Mouse (Mus musculus) mesoderm, embryonic 11.5 days (tissue): ENCODE measurements around the gene Rcn2.
"Not testable (repeated sequence)": the region's sequence is repeated elsewhere in the genome, so short reads cannot be mapped to it uniquely, and the experiment has no call there.

ENCODE experiments used
- DNase-seq: peaks from one replicate; pipeline ENCODE4 v3.0.0-alpha.2; 2012; ENCODE audit warnings: low read depth, low spot score

The Rcn2 gene

DNA sequence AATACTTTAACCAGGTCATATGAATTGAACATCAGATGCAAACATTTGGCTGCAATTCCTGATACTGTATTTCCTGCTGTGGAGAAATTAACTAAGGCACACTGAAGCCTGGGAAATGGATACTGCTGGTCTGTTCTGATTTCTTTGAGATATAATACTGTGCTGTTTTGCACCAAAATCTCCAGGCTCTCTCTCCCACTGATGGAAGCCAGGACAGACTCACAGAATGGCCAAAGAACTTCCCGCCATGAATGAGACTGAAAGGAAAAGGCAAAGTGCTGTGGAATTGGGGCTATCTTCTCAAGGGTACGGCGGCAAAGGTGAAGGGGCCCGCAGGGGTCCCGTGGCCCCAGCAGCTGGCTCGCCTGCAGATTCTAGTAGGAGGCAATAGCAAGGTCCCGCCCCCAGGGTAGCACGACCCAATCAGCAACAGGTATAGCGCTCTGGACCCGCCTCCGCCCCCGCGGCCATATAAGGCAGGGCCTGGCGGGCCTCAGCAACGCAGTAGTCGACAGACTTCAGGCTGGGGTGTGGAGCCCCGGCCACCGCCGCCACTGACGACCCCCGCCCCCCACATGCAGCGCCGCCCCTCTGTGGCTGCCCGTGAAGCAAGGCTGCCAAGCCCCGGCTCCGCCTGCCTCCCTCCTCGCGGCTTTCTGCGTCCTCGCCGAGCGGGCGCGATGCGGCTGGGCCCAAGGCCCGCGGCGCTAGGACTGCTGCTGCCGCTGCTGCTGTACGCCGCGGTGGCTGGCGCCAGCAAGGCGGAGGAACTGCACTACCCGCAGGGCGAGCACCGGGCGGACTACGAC, at the start of gene Rcn2:
Rcn2 (plus strand) TSS at position 474 of the 809 bp plus-strand sequence.
- peak; percentile 95 for DNase-seq

DNA sequence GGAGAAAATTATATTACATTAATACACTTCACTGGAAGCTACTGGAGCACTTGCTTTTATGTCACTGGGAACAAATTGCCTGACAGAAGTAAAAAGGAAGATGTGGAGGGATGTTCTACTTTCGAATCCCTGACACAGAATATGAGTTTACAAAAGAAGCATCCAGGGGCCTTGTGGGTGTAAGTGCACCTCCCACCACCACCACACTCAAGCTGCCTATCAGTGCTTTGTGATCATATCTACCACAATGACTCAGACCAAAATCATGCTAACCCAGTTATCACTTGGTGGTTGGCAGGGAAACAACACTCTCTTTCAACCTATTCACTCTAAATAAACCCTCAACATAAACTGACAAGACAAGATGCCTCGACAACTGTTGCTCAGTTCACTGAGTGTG, 37.0 kb upstream of the Rcn2 start:
- DNase-seq, result not testable (repeated sequence)

DNA sequence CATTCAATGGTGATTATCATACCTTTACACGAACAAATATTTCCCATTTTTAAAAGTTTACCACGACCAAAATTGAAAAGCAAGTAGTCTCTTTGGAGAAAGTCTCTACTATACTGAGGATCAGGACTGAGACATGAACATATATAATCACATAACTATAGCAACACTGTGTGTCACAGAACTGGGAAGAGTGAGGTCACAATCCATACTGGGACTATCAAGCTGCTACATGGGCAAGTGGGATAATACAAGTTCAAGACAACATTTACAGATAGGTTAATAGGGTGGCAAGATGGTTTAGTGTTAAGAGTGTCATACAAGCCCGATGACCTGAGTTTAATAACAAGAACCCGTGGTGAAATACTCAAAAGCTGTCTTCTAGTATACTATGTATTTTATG, 31.2 kb upstream of the Rcn2 start, which contains the start of gene 4930563M21Rik:
4930563M21Rik (minus strand) TSS at position 101 of the 400 bp plus-strand sequence.
- no peak for DNase-seq

DNA sequence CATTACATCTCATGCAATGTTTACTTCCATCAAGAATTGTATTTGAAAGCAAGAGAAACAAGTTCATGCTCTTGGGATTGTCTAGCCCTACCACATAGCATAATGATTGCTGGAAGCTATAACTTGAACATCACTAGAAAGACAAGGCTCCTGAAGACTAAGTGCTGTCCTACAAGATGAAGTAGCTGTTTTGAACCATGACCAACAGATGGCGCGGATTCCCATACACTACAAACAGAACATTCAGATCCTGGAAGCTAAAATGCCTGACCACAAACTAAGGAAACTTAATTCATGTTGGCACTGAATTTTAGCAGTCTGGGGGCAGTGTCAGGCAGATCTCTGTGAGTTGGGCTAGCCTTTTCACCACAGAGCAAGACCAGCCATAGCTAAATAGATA, 16.9 kb upstream of the Rcn2 start:
- DNase-seq, result peak; percentile 31

DNA sequence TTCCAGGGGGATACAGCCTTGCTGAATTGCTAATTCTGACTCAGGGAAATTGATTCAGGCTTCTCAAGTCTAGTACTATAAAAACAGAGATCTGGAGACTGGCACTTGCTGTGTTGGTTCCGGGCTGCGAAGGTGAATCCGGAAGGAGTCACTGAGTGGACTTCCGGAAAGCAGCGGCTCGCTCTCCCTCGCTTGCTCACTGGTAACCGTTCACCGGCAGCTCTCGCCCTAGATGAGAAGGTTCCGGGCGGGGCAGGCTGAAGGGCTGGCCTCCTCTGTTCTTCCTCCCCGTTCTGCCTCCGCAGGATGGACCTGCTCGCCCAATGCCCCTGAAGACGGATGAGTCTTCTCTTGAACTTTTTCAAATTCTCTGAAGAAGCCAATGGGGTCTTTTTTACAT, 14.4 kb upstream of the Rcn2 start:
- DNase-seq, result no peak

DNA sequence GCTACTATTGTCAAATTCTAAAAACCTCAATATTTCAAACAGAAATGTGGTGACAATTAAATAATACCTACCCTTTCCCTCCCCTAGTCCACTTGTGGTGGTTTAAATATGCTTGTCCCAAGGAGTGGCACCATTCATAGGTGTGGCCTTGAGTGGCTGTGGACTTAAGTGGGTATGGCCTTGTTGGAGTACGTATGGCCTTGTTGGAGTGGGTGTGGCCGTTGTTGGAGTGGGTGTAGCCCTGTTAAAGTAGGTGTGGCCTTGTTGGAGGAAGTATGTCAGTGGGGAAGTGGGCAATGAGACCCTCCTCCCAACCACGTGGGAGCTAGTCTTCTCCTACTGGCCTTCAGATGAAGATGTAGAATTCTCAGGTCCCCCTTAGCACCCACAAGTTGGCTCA, 9.4 kb upstream of the Rcn2 start:
- no peak for DNase-seq

DNA sequence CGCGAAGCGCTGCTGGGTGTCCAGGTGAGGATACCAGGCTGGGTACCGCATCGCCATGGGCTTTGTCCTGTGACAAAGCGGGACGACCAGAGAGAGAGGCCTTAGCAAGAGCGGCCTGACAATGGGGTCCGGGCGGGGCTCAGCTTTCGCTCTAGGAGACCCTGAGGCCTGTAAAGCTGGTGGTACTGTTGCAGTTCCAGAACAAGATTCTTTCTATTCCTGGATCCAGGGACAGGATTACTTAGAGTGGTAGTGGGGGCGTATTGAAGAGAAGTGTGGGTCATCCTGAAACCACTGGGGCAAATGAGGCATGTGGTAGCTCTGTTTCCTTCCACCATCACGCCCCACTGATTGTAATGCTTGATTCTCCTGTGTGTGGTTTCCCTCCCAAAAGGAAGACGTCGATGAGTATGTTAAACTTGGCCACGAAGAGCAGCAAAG, 556 bp downstream of the Rcn2 start:
- DNase-seq, result no peak

DNA sequence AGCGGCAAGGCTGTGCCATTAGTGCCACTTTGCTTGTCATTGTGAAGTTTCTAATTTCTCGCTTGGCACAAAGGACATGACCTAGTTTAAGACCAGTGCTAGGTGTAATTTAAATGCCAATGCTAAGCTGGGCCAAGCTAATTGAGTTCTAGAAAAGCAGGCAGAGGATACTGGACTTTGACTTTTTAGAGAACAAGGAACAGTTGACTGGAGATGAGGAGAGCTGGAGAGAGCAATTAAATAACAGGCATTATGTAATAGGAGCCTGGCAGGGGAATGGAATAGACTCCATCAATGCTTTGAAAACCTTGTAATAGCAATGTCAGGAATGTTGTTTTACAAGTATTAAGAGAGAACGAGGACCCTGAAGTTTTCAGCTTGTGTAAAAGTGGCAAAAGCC, 12.2 kb downstream of the Rcn2 start:
- DNase-seq, result no peak

DNA sequence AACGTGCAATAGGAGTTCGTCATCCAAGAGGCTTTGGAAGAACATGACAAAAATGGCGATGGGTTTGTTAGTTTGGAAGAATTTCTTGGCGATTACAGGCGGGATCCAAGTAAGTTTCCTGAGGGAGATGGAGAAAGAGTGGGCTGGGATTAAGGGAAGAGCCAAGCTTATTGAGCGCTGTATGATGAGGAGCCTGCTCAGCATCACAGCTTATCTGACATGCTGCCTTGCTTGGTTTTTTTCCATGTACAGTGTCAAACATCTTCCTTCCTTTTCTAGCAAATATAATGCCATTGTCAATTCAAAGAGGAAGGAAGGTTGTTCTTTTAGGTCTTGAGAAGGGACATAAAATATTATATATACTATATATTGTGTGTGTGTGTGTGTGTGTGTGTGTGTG, 14.5 kb downstream of the Rcn2 start:
- DNase-seq, result no peak

DNA sequence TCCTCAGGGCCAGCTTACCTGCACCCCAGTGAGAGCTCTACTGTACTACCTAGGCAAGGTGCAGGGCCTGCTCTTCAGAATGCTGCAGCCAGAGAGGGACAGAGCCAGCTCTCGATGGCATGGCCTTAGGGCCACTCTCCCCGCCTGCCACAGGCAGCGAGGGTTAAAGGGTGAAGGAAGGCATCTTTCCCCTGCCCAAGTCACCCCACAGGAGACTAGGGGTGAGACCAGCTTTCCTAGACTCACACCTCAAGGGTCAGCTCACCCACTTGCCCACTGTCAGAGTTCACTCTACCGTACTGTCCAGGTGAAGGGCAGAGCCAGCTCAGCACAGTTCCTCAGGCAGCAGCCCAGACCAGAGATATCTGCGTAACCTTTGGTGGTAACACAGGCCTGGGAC, 20.7 kb downstream of the Rcn2 start:
- DNase-seq, result no peak

DNA sequence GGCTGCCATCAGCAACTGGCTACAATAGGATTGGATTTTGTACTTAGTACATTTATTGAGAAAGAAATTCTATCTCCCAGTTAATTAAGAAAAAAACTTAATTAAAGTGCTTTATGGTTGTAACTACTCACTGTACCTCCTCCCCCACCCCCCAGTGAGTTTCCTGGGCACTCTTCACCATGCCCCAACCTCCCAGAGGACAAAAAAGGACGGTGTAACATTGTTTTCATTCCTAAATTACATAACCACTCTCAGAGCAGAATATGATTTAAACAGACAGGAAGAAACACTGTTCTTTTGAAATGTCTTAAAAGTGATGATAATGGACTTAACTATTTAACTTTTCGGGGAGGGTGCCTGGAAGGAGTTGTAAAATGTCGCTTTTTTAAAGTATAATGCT, 23.4 kb downstream of the Rcn2 start:
- no peak for DNase-seq

DNA sequence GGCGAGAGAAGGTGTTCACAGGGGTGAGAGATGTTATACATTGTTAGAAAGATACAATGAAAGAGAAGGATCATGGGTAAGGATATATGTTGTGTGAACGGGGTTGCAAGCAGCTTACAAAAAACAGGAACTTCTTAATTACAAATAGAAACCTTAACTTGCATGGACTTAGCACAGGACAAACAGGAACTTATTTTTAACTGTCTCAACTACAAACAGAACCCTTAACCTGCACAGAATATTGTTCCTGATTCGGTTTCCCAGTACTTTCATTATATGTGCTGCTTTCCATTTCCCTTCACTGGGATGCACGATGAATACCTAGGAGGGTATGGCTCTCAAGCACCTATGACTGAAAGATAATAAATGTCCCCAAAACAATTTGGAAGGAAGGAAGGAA, 26.3 kb downstream of the Rcn2 start:
- no peak for DNase-seq

DNA sequence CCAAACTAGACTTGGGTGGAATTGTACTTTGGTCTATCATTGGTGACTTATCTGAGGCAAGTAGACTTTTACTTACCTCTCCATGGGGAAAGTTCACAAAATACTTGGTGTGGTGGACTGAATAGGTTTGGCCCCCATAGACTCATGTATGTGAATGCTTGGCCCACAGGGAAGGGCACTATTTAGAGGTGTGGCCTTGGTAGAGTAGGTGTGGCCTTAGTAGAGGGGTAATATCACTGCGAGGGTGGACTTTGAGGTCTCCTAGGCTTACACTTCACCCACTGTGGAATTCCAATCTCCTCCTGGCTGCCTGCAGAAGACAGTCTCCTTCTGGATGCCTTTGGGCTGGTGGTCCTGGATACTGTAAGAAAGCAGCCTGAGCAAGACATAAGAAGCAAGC, 27.0 kb downstream of the Rcn2 start:
- DNase-seq, result no peak

DNA sequence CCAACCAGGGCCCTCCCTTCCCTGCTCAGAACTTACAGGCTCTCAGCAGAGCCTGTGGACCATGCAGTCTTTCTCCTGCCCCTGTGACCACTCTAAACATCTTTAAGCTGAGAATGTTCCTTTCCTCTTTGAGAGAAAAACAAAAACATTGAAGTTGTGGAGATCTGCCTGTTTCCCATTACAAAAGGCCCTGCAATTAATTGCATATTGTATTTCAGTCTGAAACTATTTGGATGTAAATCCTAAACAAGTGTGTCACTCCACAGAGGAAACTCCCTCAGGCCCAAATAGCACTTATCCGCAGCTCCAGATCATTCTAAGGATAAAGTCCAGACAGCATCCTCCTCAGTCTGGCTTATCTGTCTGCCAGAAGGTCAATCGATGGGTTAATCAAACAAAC, 31.2 kb downstream of the Rcn2 start:
- DNase-seq, result no peak

DNA sequence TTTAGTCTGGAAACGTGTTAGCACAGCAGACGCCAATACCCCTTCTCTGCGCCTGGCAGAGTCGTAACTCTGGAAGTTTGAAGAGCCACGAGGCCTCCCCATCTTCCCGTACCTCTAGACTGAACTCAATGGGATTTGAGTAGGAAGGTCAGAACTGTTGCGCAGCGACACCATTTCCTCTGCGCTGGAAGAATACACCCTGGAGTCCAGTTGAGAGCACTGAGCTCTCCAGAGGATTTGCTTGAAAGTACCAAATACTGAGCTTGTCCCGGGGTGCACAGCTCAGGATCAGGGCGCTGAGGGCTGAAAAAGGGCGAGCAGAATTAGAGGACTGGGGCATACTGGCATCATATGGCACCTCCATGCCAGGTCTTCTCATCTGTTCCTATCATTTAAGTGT, 33.2 kb downstream of the Rcn2 start:
- no peak for DNase-seq

DNA sequence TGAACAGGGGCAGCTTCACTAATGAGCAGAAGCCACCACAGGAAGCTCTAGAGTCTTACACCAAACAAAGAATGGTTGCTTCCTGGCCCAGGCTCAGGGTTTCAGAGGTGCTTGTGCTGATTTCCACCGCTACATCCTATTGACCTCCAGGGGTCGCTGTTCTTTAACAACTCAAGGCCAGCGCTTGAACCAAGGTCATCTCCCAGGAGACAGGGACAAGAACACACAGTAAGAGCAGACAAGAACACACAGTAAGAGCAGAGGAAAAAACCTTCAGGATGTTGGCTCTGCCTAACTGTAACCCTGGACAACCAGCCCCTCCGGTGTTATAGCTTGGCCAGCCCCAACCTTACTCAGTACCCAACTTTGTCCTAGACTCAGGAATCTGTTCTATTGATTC, 33.6 kb downstream of the Rcn2 start:
- peak; percentile 92 for DNase-seq

DNA sequence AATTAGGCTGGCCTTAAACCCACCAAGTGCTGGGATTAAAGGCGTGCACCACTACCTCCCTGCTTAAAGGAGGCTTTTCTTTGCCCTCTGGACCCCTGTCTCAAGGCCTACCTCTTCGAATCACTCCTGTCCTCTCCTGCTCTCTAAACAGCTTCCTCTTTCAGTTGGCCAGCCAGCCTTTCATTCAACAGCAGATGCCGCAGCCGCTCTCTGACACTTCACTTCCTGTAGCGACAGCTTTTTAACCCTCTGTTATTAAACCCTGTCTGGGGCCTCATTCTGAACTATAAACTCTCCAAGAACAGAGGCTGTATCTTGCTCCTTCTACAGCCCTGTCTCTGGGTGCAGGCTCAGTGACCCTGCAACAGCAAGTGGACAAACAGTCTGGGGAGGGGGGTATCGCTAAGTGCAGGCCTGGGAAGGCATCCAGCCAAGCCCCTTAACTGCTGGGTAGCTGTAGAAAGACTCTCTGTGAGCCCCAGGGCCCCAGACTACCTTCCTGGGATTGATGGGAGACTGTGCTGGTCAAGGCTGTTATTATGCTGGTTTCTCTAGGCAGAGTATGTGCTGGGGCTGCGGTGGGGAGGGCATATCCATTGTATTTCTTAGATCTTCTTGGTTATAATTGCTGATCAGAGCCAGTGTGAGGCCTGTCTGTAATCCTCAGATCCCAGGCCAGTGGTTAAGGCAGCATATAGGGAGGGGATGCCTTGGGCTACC, 34.4 kb downstream of the Rcn2 start:
- DNase-seq, result peak; percentile 30

DNA sequence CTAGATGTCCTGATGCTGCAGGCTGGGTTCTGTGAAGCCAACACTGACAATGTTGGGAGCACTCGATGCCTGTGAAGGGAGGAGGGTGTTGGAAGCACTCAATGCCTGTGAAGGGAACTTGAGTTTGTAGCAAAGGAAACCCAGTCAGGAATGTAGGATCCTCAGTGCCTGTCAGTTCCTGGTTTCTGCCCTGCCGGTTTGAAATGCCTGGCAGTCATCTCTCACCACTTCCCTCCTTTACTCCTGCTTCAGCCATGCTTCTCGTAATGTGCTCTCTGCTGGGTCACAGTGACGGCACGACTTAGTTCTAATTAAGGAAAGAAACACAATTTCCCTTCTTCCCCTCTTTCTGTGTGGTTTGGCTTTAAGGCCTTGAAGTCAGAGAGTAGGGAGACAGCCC, 37.9 kb downstream of the Rcn2 start:
- DNase-seq, result no peak

DNA sequence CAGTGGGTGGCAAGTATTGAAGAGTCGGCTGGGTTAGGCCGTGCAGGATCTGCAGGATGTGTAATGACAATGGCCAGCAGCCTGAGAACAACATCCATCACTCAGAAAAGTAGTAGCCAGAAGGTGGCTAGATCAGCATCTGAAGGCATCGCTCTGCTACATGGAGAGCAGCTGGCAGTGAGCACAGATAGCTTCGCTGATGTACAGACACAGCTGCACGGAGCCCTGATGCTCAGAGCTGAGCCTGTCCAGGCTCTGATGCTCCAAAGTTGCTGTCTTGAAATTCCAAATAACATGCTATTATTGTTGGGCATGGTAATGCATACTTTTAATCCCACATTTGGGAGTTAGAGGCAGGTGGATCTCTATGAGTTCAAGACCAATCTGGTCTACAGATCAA, 44.9 kb downstream of the Rcn2 start:
- DNase-seq, result no peak

DNA sequence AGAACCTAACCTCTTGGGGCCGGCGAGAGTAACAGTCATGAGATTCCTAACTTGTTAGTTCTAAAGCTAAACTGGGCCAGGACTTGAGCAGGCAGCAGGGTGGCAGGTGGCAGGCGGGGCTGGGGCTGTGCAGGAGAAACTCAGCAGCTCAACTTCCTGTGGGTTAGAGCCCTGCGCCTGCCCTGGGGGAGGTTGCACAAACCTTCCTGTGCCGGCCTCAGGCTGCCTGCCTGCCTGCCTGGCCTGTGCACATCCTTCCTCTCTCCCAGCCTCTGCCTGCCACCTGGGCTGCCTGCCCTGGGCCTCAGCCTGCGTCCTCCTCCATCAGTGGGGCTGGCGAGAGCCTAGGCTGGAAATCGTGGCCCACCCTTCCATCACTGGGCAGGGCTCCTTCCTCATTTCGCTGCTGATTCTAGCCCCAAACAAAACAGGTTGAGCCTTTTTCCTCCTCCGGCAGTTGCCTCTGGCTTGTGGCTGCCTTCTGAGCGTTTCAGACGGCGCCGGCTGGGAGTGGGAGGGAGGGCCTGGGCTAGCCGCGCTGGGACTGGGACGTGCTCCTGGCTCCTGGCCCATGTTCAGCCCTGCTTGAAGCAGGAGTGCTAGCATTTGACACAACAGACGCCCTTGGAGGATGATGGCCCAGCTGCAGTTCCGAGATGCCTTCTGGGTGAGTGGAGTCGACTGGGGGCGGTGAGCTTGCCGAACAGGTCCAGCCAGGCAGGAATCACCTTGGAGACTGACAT, 48.3 kb downstream of the Rcn2 start, which contains the start of gene Pstpip1:
Pstpip1 (plus strand) TSS at position 185 of the 743 bp plus-strand sequence.
- DNase-seq, result no peak

DNA sequence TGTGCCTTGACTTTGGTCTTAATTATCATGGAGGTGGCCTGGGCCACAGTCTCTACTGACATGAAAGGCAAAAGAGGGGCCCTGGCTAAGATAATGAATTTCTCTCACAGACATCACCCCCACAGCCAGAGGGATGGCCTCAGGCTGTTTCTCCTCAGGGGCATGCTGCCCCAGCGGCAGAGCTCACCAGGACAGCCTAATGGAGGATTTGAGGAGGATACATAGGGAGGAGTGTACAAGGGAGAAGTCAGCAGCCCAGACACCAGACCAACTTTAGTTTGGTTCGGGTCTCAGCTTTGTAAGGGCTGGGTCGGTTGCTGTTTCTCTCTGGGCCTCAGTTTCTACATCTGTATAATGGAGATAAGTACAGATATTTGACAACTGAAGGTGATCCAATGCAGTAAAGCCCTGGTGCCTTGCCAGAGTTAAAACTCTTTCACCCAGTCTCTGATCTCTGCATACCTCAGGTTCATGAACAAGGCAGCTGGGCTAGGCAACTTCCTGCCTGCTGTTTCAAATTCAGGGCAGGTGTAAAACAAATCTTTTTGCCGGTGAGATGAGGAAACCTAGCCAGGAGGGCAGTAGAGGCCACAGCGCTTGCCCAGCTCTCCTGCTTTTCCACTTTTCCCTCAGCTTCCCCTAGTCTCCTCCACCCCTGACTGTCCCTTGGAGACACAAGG, 49.0 kb downstream of the Rcn2 start:
- DNase-seq, result no peak

DNA sequence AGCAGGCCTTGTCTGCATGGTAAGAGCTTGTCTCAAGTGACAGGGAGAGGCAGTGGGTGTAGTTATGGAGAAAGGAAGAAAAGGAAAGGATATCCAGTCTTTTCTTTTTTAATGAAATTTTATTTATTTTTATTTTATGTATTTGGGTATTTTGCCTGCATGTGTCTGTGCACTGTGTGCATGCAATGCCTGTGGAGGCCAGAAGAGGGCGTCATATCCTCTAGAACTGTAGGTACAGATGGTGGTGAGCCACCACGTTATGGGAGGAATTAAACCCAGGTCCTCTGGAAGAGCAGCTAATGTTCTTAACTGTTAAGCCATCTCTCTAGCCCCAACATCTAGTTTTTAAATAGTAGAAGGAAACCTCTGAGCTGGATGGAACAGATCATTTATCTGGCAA, 50.5 kb downstream of the Rcn2 start:
- no peak for DNase-seq
